In genomic region chr3:117357367-117357766, GRCm38 (mm10) we compare ENCODE assay signal across 30 mouse cellular contexts. TPM values are rescaled to one million over a fixed set of nuclear protein-coding genes. Genes with fewer than 3 reads are reported as not detected.
A peak's percentile ranks its signal among the peaks of the same experiment; 100 is the strongest.
DNase-seq lines count a peak whose midpoint lies in the region; ATAC-seq and TF ChIP-seq lines count a peak whose summit lies in the region.
"Had no signal": no experiment of that assay in that cellular context is flagged by ENCODE, and none has a peak within 500 bp of the region (broad histone marks: within the 10 kb centered on the region; RNA-seq: fewer than 3 reads in every experiment).

No protein-coding gene starts in this region.

- no peak for TF ChIP-seq POLR2A in olfactory bulb, adult 2 months (IDR thresholded peaks at IDR 0.05; ENCODE audit: insufficient read depth, low read depth, low read length)

- peaks cover 10% of the 10 kb centered on the region for H3K4me1 ChIP-seq in midbrain, embryonic 16.5 days (ENCODE audit: control insufficient read depth, insufficient read depth, low read length)
- peaks cover 13% of the 10 kb centered on the region for H3K4me1 ChIP-seq in midbrain, embryonic 10.5 days
- H3K4me1 ChIP-seq in olfactory bulb, adult 2 months (ENCODE audit: control insufficient read depth, insufficient read depth, low read length) = peaks cover 4% of the 10 kb centered on the region
- H3K4me1 ChIP-seq: intestine, embryonic 15.5 days had no signal

- DNase-seq in layer of hippocampus, adult 2 months (ENCODE audit: low spot score in 2 of 2) = peak in 1 of 2 experiments; percentile 37
- no peak for DNase-seq in layer of hippocampus, postnatal 25 days (ENCODE audit: extremely low spot score in 1 of 2, low spot score in 1 of 2)
- DNase-seq in midbrain, embryonic 10.5 days (ENCODE audit: low spot score) = no peak
- DNase-seq in Muller cell, postnatal 12 days (ENCODE audit: inconsistent ontology term) = peak; percentile 7
- no peak for DNase-seq in adrenal gland, postnatal 10 days
- DNase-seq: adrenal gland, postnatal 14 days; cerebellum, adult 18-20 months; cerebellum, postnatal 14 days; gastrocnemius, postnatal 14 days; heart, postnatal 14 days; kidney, adult 2 months; kidney, postnatal 4 days; liver; lung, adult 2 months; lung, postnatal 10 days; thymus, postnatal 4 days had no signal

- H3K4me3 ChIP-seq in layer of hippocampus, adult 2 months = peak overlapping the region; percentile 81
- no peak overlapping the region for H3K4me3 ChIP-seq in midbrain, embryonic 16.5 days (ENCODE audit: low read depth, low read length)
- H3K4me3 ChIP-seq in midbrain, embryonic 10.5 days = no peak overlapping the region
- 0 out of 2 replicates have a peak overlapping the region, but pooled peaks have one; percentile 24 for H3K4me3 ChIP-seq in olfactory bulb, adult 2 months (ENCODE audit: insufficient read depth, low read depth, low read length)
- H3K4me3 ChIP-seq: forebrain, embryonic 13.5 days; hindbrain, embryonic 10.5 days; hindbrain, embryonic 15.5 days; intestine, embryonic 15.5 days had no signal

- WGBS in midbrain, embryonic 16.5 days = 87% methylated on average over 3 of the region's 3 CpGs
- 90% methylated on average over 3 of the region's 3 CpGs for WGBS in midbrain, embryonic 10.5 days
- 22% methylated on average over 3 of the region's 3 CpGs for WGBS in olfactory bulb, adult 2 months

- no peak overlapping the region for H3K9ac ChIP-seq in midbrain, embryonic 16.5 days (ENCODE audit: low read depth, low read length)
- H3K9ac ChIP-seq: forebrain, embryonic 13.5 days; hindbrain, embryonic 15.5 days; intestine, embryonic 15.5 days; liver, embryonic 14.5 days had no signal

- no peaks in the 10 kb centered on the region for H3K9me3 ChIP-seq in midbrain, embryonic 16.5 days (replicated peaks; ENCODE audit: control insufficient read depth, low read length, poor library complexity, severe bottlenecking)
- no peaks in the 10 kb centered on the region for H3K9me3 ChIP-seq in midbrain, embryonic 10.5 days (replicated peaks)
- H3K9me3 ChIP-seq: forebrain, embryonic 13.5 days; hindbrain, embryonic 10.5 days; hindbrain, embryonic 15.5 days; intestine, embryonic 15.5 days had no signal

- no peaks in the 10 kb centered on the region for H3K36me3 ChIP-seq in midbrain, embryonic 16.5 days (ENCODE audit: control insufficient read depth, insufficient read depth, low read length)
- no peaks in the 10 kb centered on the region for H3K36me3 ChIP-seq in midbrain, embryonic 10.5 days
- H3K36me3 ChIP-seq: G1E; hindbrain, embryonic 10.5 days; hindbrain, embryonic 15.5 days; intestine, embryonic 15.5 days had no signal

- ATAC-seq in midbrain, embryonic 16.5 days = no peak
- ATAC-seq: forebrain, embryonic 13.5 days; intestine, embryonic 15.5 days; Patski had no signal

- peak overlapping the region; percentile 98 for H3K27ac ChIP-seq in layer of hippocampus, adult 2 months
- no peak overlapping the region for H3K27ac ChIP-seq in midbrain, embryonic 16.5 days (ENCODE audit: low read length)
- H3K27ac ChIP-seq in midbrain, embryonic 10.5 days (replicated peaks) = no peak overlapping the region
- H3K27ac ChIP-seq in olfactory bulb, adult 2 months (ENCODE audit: insufficient read depth, low read depth, low read length) = peak overlapping the region; percentile 60; the same call in 1 of the 2 replicates
- H3K27ac ChIP-seq: forebrain, embryonic 13.5 days; hindbrain, embryonic 10.5 days; hindbrain, embryonic 15.5 days; intestine, embryonic 15.5 days; liver, embryonic 14.5 days; macrophage had no signal

- no peaks in the 10 kb centered on the region for H3K27me3 ChIP-seq in midbrain, embryonic 16.5 days (ENCODE audit: control insufficient read depth, insufficient read depth, low read depth, low read length)
- peaks cover 26% of the 10 kb centered on the region for H3K27me3 ChIP-seq in midbrain, embryonic 10.5 days (ENCODE audit: low read depth, poor library complexity, severe bottlenecking)
- H3K27me3 ChIP-seq: hindbrain, embryonic 15.5 days; intestine, embryonic 15.5 days; Patski had no signal

- TF ChIP-seq CTCF in layer of hippocampus, adult 2 months (conservative IDR thresholded peaks at IDR 0.05) = no peak
- no peak for TF ChIP-seq CTCF in olfactory bulb, adult 2 months (IDR thresholded peaks at IDR 0.05; ENCODE audit: insufficient read depth, low read depth, low read length)

- H3K4me2 ChIP-seq in midbrain, embryonic 16.5 days (ENCODE audit: low read length) = peak overlapping the region; percentile 31; the same call in 1 of the 2 replicates
- H3K4me2 ChIP-seq: forebrain, embryonic 13.5 days; intestine, embryonic 15.5 days had no signal

RNA-seq across cellular contexts. Expression of gene Plppr4, which starts 3.3 kb away (rescaled TPM):
- 100 to 1,000 TPM; 313 to 317 TPM for total RNA-seq in layer of hippocampus, adult 2 months (2021)
- 100 to 1,000 TPM; 322 to 348 TPM for total RNA-seq in layer of hippocampus, postnatal 25 days (2021)
- 32.2 and 44.7 TPM in 2 replicates for polyA plus RNA-seq in midbrain, embryonic 16.5 days (2015; fragmentation: Nextera tagmentation; extraction: Ambion mirVana)
- polyA plus RNA-seq in midbrain, embryonic 10.5 days (2016; fragmentation: Nextera tagmentation; extraction: Ambion mirVana) = 0.11 and 0.31 TPM in 2 replicates
- 88.7 TPM in 1 of 2 replicates, not detected in the other for polyA plus RNA-seq in olfactory bulb, adult 2 months (2012; ENCODE audit: insufficient read depth, insufficient read length, low replicate concordance, missing spikeins)
- 1 to 10 TPM; 2.8 to 3.0 TPM for total RNA-seq in adrenal gland, postnatal 10 days (2021)
- total RNA-seq: granulocyte monocyte progenitor cell, adult 5-6 weeks; megakaryocyte-erythroid progenitor cell, adult 5-6 weeks; monocyte, adult 5-6 weeks had no signal
- polyA plus RNA-seq: C2C12, G1E, Patski had no signal

Comparison
In these comparisons a context has a peak if more than half of its experiments do, and no peak if none do; other contexts are left out.
1. H3K27ac ChIP-seq: peak in layer of hippocampus, adult 2 months (single experiment) and olfactory bulb, adult 2 months (single experiment); none in midbrain, embryonic 16.5 days (single experiment) and midbrain, embryonic 10.5 days (single experiment).
2. H3K4me3 ChIP-seq: peak in layer of hippocampus, adult 2 months (single experiment) and olfactory bulb, adult 2 months (single experiment); none in midbrain, embryonic 16.5 days (single experiment) and midbrain, embryonic 10.5 days (single experiment).
3. RNA of gene Plppr4, which starts 3.3 kb away (total RNA-seq): 322 to 348 TPM in layer of hippocampus, postnatal 25 days and 313 to 317 TPM in layer of hippocampus, adult 2 months; 2.8 to 3.0 TPM in adrenal gland, postnatal 10 days; every median in the first group is over 10 times any median in the second.